Mouse (Mus musculus) liver, embryonic 11.5 days (tissue): Measurements from ENCODE around the gene Ism2. TPM values are rescaled to one million over a fixed set of nuclear protein-coding genes. Genes with fewer than 3 reads are reported as not detected.

Experiments used
- ATAC-seq: fragments of 200-750 bp; cut with Nextera tagmentation; replicated peaks from 2 replicates; pipeline ENCODE4 v1.8.0; 2017; ENCODE audit warnings: moderate number of reproducible peaks, mild to moderate bottlenecking, moderate TSS enrichment, moderate library complexity; ENCODE audit not compliant: low FRiP score
- DNase-seq: peaks from one replicate; pipeline ENCODE4 v3.0.0-alpha.2; 2017; ENCODE audit warnings: low spot score
- H3K27ac ChIP-seq: fragments of 300-500 bp; sonication (generic); 2 replicates; pipeline ENCODE4 v1.5.1; 2014; ENCODE audit warnings: mild to moderate bottlenecking, low read depth, low read length, control low read depth
- H3K27me3 ChIP-seq: fragments of 300-500 bp; sonication (generic); replicated peaks from 2 replicates; pipeline ENCODE4 v1.6.1; 2014; ENCODE audit warnings: low read length, mixed read lengths; ENCODE audit not compliant: control insufficient read depth, insufficient read depth
- H3K36me3 ChIP-seq: fragments of 300-500 bp; sonication (generic); 2 replicates; pipeline ENCODE4 v1.6.1; 2014; ENCODE audit warnings: mild to moderate bottlenecking, low read length, moderate library complexity, mixed read lengths; ENCODE audit not compliant: control insufficient read depth, insufficient read depth
- H3K4me1 ChIP-seq: fragments of 300-500 bp; sonication (generic); replicated peaks from 2 replicates; pipeline ENCODE4 v1.6.1; 2014; ENCODE audit warnings: low read length, mixed read lengths; ENCODE audit not compliant: control insufficient read depth, insufficient read depth
- H3K4me2 ChIP-seq: fragments of 300-500 bp; sonication (generic); 2 replicates; pipeline ENCODE4 v1.6.1; 2014; ENCODE audit warnings: mild to moderate bottlenecking, control low read depth, moderate library complexity
- H3K4me3 ChIP-seq: fragments of 300-500 bp; sonication (generic); 2 replicates; pipeline ENCODE4 v1.5.1; 2014; ENCODE audit warnings: low read depth, low read length, control low read depth
- H3K9ac ChIP-seq: fragments of 300-500 bp; sonication (generic); 2 replicates; pipeline ENCODE4 v1.6.1; 2014; ENCODE audit warnings: low read depth, low read length, control low read depth
- H3K9me3 ChIP-seq: fragments of 300-500 bp; sonication (generic); 2 replicates; pipeline ENCODE4 v1.6.1; 2016; ENCODE audit warnings: low read length, inconsistent platforms, mixed read lengths; ENCODE audit not compliant: control insufficient read depth
- WGBS: fragments of 180-500 bp; shearing (Covaris S2); extraction: QIAGEN DNeasy Blood & Tissue Kit; methylation state at CpG from one replicate; pipeline ENCODE4 v1.1.7; 2014; 5-methylcytosine and 5-hydroxymethylcytosine counted together
- polyA plus RNA-seq: library from polyadenylated mRNA; unstranded; fragments of >200 nt; fragmentation: Nextera tagmentation; extraction: Ambion mirVana; gene quantifications from 2 replicates; pipeline ENCODE4 v1.2.1, GENCODE M21; 2014

Gene Ism2
- polyA plus RNA-seq, 1 experiment from 2014 or later: 0.23 TPM

- Histone ChIP-seq H3K4me1 (no peaks in the 10 kb centered on the region), H3K9ac (no peak overlapping the region), H3K27me3 (no peaks in the 10 kb centered on the region; the same call in 1 of the 2 replicates), H3K9me3 (no peaks in the 10 kb centered on the region), H3K36me3 (peaks cover 9% of the 10 kb centered on the region; the same call in 1 of the 2 replicates), H3K4me3 (no peak overlapping the region), H3K4me2 (no peak overlapping the region), H3K27ac (no peak overlapping the region)
- 53% methylated on average over 13 of the region's 13 CpGs for WGBS
- ATAC-seq (no peak), DNase-seq (no peak)
These were observed 6.5 kb upstream of the Ism2 start for GRCm38 (mm10) chr12:87305767-87306583.

GRCm38 (mm10) chr12:87301189-87301588, 1.7 kb upstream of the Ism2 start:
- no peak overlapping the region for H3K4me3 ChIP-seq
- H3K4me2 ChIP-seq: no peak overlapping the region
- no peak overlapping the region for H3K9ac ChIP-seq
- WGBS: 41% methylated on average over 4 of the region's 4 CpGs
- H3K4me1 ChIP-seq: 0 out of 2 replicates have a peak, but pooled peaks cover 2% of the 10 kb centered on the region
- DNase-seq: no peak
- no peak overlapping the region for H3K27ac ChIP-seq
- peaks cover 25% of the 10 kb centered on the region for H3K27me3 ChIP-seq
- no peak for ATAC-seq
- H3K9me3 ChIP-seq: no peaks in the 10 kb centered on the region
- H3K36me3 ChIP-seq: no peaks in the 10 kb centered on the region

GRCm38 (mm10) chr12:87300441-87300690, 861 bp upstream of the Ism2 start:
- Histone ChIP-seq H3K27me3 (peaks cover 25% of the 10 kb centered on the region), H3K4me3 (peak overlapping the region; percentile 68), H3K36me3 (no peaks in the 10 kb centered on the region), H3K9ac (peak overlapping the region; percentile 60), H3K27ac (no peak overlapping the region), H3K4me2 (peak overlapping the region; percentile 98), H3K9me3 (no peaks in the 10 kb centered on the region), H3K4me1 (0 out of 2 replicates have a peak, but pooled peaks cover 2% of the 10 kb centered on the region)
- no peak for DNase-seq
- no peak for ATAC-seq
- under 1% methylated on average over 9 of the region's 9 CpGs for WGBS

- no peak overlapping the region for H3K27ac ChIP-seq
- no peak for DNase-seq
- 11% methylated on average over 29 of the region's 29 CpGs for WGBS
These were observed 358 bp downstream of the Ism2 start for GRCm38 (mm10) chr12:87299037-87299656.

GRCm38 (mm10) chr12:87293934-87294333, 5.6 kb downstream of the Ism2 start:
- WGBS: 72% methylated on average over 6 of the region's 6 CpGs
- Histone ChIP-seq H3K27ac (no peak overlapping the region), H3K4me3 (no peak overlapping the region), H3K9ac (no peak overlapping the region), H3K4me2 (no peak overlapping the region), H3K4me1 (no peaks in the 10 kb centered on the region), H3K27me3 (peaks cover 7% of the 10 kb centered on the region; the same call in 1 of the 2 replicates), H3K36me3 (no peaks in the 10 kb centered on the region), H3K9me3 (no peaks in the 10 kb centered on the region)
- peak; percentile 20 for DNase-seq
- no peak for ATAC-seq

More at GRCm38 (mm10) chr12:87299037-87299656, 358 bp downstream of the Ism2 start:
- peak overlapping the region; percentile 68 for H3K4me3 ChIP-seq
- peak overlapping the region; percentile 60 for H3K9ac ChIP-seq
- 0 out of 2 replicates have a peak, but pooled peaks cover 2% of the 10 kb centered on the region for H3K4me1 ChIP-seq
- peak overlapping the region; percentile 98 for H3K4me2 ChIP-seq
- H3K36me3 ChIP-seq: no peaks in the 10 kb centered on the region
- H3K9me3 ChIP-seq: no peaks in the 10 kb centered on the region
- H3K27me3 ChIP-seq: peaks cover 25% of the 10 kb centered on the region
- no peak; the same call in 1 of the 2 replicates for ATAC-seq

- H3K27ac ChIP-seq: no peak overlapping the region
- H3K36me3 ChIP-seq: no peaks in the 10 kb centered on the region
- no peak overlapping the region for H3K4me3 ChIP-seq
- no peaks in the 10 kb centered on the region for H3K9me3 ChIP-seq
- DNase-seq (no peak), ATAC-seq (no peak)
- no peak overlapping the region for H3K4me2 ChIP-seq
- 85% methylated on average over 5 of the region's 5 CpGs for WGBS
- H3K9ac ChIP-seq: no peak overlapping the region
- H3K27me3 ChIP-seq: no peaks in the 10 kb centered on the region
- no peaks in the 10 kb centered on the region for H3K4me1 ChIP-seq
These were observed 10.4 kb downstream of the Ism2 start for GRCm38 (mm10) chr12:87289100-87289499.

GRCm38 (mm10) chr12:87284726-87285125, 14.8 kb downstream of the Ism2 start:
- H3K27ac ChIP-seq: no peak overlapping the region
- 81% methylated on average over 5 of the region's 5 CpGs for WGBS
- H3K9ac ChIP-seq: no peak overlapping the region
- H3K4me2 ChIP-seq: no peak overlapping the region
- 0 out of 2 replicates have a peak, but pooled peaks cover 3% of the 10 kb centered on the region for H3K4me1 ChIP-seq
- H3K9me3 ChIP-seq: no peaks in the 10 kb centered on the region
- ATAC-seq: no peak
- H3K36me3 ChIP-seq: no peaks in the 10 kb centered on the region
- no peak for DNase-seq
- no peaks in the 10 kb centered on the region for H3K27me3 ChIP-seq
- H3K4me3 ChIP-seq: no peak overlapping the region

- no peak for DNase-seq
- Histone ChIP-seq H3K4me1 (0 out of 2 replicates have a peak, but pooled peaks cover 5% of the 10 kb centered on the region), H3K4me2 (no peak overlapping the region), H3K27me3 (no peaks in the 10 kb centered on the region), H3K27ac (no peak overlapping the region), H3K4me3 (no peak overlapping the region), H3K9me3 (no peaks in the 10 kb centered on the region), H3K9ac (no peak overlapping the region), H3K36me3 (no peaks in the 10 kb centered on the region)
- 75% methylated on average over 4 of the region's 4 CpGs for WGBS
- ATAC-seq: no peak
These were observed 15.2 kb downstream of the Ism2 start for GRCm38 (mm10) chr12:87284268-87284667.
